Mouse (Mus musculus) brain, embryonic 14.5 days (tissue): Measurements from ENCODE around the gene Art4. TPM values are rescaled to one million over a fixed set of nuclear protein-coding genes. Genes with fewer than 3 reads are reported as not detected.
"Not testable (repeated sequence)": the region's sequence is repeated elsewhere in the genome, so short reads cannot be mapped to it uniquely, and the experiment has no call there.

Experiments
- DNase-seq: peaks from one replicate; pipeline ENCODE4 v3.0.0-alpha.2; 2011; ENCODE audit warnings: low read depth
- CTCF ChIP-seq: fragments of 200-500 bp; IDR thresholded peaks from 2 replicates; pipeline ENCODE4 v1.5.1; 2012; ENCODE audit warnings: inconsistent platforms, mild to moderate bottlenecking, moderate library complexity, borderline replicate concordance; ENCODE audit not compliant: insufficient read depth, insufficient read length; ENCODE audit errors: extremely low read depth
- POLR2A ChIP-seq: fragments of 200-500 bp; IDR thresholded peaks from 2 replicates; pipeline ENCODE4 v1.6.1; 2012; ENCODE audit warnings: mild to moderate bottlenecking, inconsistent platforms, borderline replicate concordance; ENCODE audit not compliant: poor library complexity, insufficient read depth, insufficient read length, severe bottlenecking; ENCODE audit errors: extremely low read depth
- polyA plus RNA-seq: library from polyadenylated mRNA; depleted of rRNA; stranded (reverse); fragments of >200 nt; gene quantifications from 2 replicates; pipeline ENCODE4 v1.2.3, GENCODE M21; 2012

Gene Art4
- polyA plus RNA-seq, 1 experiment = 0.41 TPM

- TF ChIP-seq POLR2A (no peak), CTCF (no peak)
- DNase-seq = no peak
These were observed 34.5 kb upstream of the Art4 start for GRCm38 (mm10) chr6:136892002-136892401.

GRCm38 (mm10) chr6:136889554-136889953, 32.0 kb upstream of the Art4 start:
- TF ChIP-seq CTCF (no peak), POLR2A (no peak)
- no peak for DNase-seq

GRCm38 (mm10) chr6:136889067-136889466, 31.5 kb upstream of the Art4 start:
- TF ChIP-seq CTCF = no peak
- no peak for TF ChIP-seq POLR2A

GRCm38 (mm10) chr6:136887854-136888253, 30.3 kb upstream of the Art4 start:
- DNase-seq = no peak
- no peak for TF ChIP-seq POLR2A
- TF ChIP-seq CTCF = no peak

More at GRCm38 (mm10) chr6:136889067-136889466, 31.5 kb upstream of the Art4 start:
- DNase-seq = no peak

- not testable (repeated sequence) for DNase-seq
These were observed 27.2 kb upstream of the Art4 start for GRCm38 (mm10) chr6:136884766-136885165.

DNA sequence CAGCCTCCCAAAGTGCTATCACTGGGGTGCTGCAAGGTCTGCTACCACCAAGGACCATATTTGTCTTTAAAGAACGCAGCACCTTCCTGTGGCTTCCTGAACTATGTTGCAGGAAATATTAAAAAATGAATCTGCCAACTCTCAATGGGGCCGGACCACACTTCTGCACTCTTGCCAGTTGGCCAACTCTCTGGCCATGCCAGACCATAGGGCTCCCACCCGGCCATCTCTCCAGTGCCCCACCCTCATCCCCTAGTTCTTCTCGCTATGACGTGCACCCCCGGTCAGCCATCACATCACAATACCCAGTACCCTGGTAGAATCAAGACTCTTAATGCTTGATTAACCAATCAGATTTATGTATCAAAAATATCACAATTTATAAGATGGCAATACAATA, 26.4 kb upstream of the Art4 start:
- no peak for DNase-seq
- no peak for TF ChIP-seq CTCF

- no peak for TF ChIP-seq POLR2A
- no peak for TF ChIP-seq CTCF
- no peak for DNase-seq
These were observed 25.9 kb upstream of the Art4 start for GRCm38 (mm10) chr6:136883431-136883915.

DNA sequence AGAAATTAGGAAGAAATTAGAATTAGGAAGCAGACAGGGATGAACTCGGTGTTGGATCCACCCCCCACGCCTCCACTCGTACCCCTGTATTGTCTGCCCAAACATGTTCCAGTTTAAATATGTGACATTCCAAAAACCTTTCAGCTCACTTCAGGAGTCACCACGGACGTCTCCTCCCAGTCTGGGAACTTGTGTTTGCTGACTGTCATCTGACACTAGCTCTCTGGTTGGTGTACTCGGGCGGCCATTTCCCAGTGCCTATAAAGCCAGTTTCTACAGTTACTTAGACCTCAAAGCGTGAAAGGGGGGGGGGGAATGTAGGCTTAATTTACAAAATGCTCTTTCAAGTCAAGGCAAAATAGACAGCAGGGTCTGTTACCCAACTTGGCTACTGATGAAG, 24.1 kb upstream of the Art4 start:
- DNase-seq = no peak

DNA sequence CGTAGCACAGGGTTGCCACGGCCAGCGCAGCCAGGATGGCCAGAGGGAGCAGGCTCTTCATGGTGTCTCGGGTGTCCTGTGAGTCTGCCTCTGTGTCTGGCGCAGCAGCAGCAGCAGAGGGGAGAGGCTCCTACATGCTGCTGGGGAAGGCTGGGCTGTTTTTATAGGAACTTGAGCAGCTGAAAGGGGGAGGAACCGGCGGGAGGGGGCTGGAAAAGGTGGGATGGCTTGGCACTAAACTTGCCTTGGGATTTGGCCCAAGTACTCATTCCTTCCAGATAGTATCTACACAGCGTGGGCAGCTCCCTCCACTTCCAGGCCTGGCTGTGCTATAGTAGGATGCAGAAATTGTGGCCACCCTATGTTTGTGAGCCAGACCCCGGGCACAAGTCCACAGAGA, 18.1 kb upstream of the Art4 start, which contains the start of gene Mgp:
Mgp (minus strand) TSS at position 154 of the 400 bp plus-strand sequence.
- TF ChIP-seq CTCF (no peak), POLR2A (no peak)
- no peak for DNase-seq

More for the DNA sequence above, 24.1 kb upstream of the Art4 start:
- TF ChIP-seq CTCF (no peak), POLR2A (no peak)

DNA sequence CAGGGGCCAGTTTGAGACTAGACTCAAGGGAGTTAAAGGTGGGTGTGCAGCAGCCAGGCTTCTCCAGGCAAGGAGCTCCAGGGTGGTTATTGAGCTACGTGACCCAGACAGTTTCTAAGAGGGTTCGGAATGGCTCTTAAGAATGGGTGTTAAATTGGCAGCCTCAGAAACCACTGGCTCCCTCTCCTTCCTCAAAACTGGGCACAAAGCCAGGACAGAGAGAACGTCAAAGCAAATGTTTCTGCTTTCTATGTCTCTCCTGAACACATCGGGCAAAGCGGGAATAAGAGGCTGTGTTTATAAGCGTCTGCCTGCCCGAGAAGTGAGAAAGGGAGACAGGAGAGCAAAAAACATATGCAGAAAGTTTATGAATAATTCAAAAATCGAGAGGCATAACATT, 17.1 kb upstream of the Art4 start:
- TF ChIP-seq CTCF (no peak), POLR2A (no peak)
- peak; percentile 76 for DNase-seq

DNA sequence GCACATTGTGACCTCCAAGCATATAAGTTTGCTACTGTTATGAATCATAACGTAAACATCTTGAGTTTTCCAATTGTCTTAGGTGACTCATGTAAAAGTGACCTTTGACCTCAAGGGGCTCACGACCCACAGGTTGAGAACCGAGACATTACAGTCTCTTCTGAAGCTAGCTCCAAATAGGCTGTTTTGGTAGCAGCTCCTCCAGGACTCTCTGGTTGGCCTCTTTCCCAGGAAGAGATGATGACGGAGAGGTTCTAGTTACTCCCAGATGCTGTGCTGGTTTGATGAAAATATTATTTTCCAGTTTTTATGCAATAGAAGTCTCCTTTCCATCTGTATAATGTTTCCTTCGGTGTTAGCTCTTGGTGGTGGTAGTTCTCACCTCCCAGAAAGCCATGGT, 11.4 kb upstream of the Art4 start:
- TF ChIP-seq POLR2A (no peak), CTCF (no peak)
- no peak for DNase-seq

DNA sequence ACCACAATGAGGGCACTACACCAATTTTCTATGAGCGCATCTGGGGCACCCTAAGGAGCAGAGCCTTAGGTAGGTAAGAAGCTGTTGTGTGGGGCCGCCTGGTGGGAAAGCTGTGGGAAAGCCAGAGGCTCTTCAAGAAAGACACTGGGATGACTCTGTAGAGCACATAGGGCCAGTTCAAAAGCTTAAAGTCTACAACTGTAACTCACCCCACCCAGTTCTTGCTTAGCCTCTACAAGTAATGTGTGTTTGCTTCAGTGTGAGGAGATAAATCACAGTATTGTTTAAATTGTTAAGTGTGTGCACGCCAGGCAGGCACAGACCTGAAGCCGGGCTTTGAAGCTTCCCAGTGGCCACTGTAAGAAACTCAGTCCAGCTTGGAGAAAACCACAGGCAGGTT, 8.6 kb upstream of the Art4 start:
- no peak for TF ChIP-seq POLR2A
- no peak for TF ChIP-seq CTCF
- no peak for DNase-seq

GRCm38 (mm10) chr6:136865360-136865759, 7.8 kb upstream of the Art4 start:
- DNase-seq = no peak
- TF ChIP-seq POLR2A = no peak
- TF ChIP-seq CTCF = no peak

DNA sequence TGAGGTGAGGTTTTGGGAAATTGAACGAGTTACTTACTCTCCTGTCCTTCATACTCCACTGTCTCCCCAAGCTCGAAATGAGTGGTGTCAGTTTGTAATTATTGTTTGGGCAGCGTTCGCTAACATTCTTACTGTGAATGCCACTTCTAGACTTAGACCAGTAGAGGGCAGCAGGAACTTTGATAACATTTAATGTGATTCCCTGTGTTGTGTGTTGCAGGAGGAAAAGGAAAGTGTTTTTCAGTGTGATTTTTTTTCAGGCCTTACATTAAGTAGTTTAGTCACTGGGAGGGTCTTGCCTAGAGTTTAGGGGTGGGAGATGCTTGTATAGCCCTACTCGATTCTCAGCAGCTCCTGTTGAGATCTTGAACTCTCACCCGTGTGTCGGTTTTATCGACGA, 3.5 kb upstream of the Art4 start:
- TF ChIP-seq CTCF (peak; percentile 55; the same call in 1 of the 2 replicates), POLR2A (no peak)
- peak; percentile 77 for DNase-seq
